Mouse (Mus musculus) hindbrain, embryonic 15.5 days (tissue): ENCODE results near the gene Arhgap30. TPM values are rescaled to one million over a fixed set of nuclear protein-coding genes. Genes with fewer than 3 reads are reported as not detected.

Experiments
- ATAC-seq: fragments of 200-750 bp; cut with Nextera tagmentation; 2 replicates; pipeline ENCODE4 v1.8.0; 2017; ENCODE audit warnings: low read depth, moderate number of reproducible peaks, moderate TSS enrichment; ENCODE audit not compliant: low FRiP score
- H3K27ac ChIP-seq: fragments of 300-500 bp; sonication (generic); replicated peaks from 2 replicates; pipeline ENCODE4 v1.5.1; 2015; ENCODE audit warnings: mild to moderate bottlenecking, inconsistent platforms
- H3K27me3 ChIP-seq: fragments of 300-500 bp; sonication (generic); 2 replicates; pipeline ENCODE4 v1.6.1; 2015; ENCODE audit warnings: control low read depth, inconsistent platforms
- H3K36me3 ChIP-seq: fragments of 300-500 bp; sonication (generic); 2 replicates; pipeline ENCODE4 v1.6.1; 2015; ENCODE audit warnings: control low read depth, inconsistent platforms
- H3K4me1 ChIP-seq: fragments of 300-500 bp; sonication (generic); replicated peaks from 2 replicates; pipeline ENCODE4 v1.6.1; 2015; ENCODE audit warnings: control low read depth, inconsistent platforms
- H3K4me2 ChIP-seq: fragments of 300-500 bp; sonication (generic); 2 replicates; pipeline ENCODE4 v1.6.1; 2015; ENCODE audit warnings: moderate library complexity, mild to moderate bottlenecking, inconsistent platforms
- H3K4me3 ChIP-seq: fragments of 300-500 bp; sonication (generic); 2 replicates; pipeline ENCODE4 v1.5.1; 2015; ENCODE audit warnings: mild to moderate bottlenecking, inconsistent platforms
- H3K9ac ChIP-seq: fragments of 300-500 bp; sonication (generic); 2 replicates; pipeline ENCODE4 v1.6.1; 2015; ENCODE audit warnings: inconsistent platforms
- H3K9me3 ChIP-seq: fragments of 300-500 bp; sonication (generic); 2 replicates; pipeline ENCODE4 v1.6.1; 2016; ENCODE audit warnings: control low read depth, inconsistent platforms
- WGBS: fragments of 180-500 bp; shearing (Covaris S2); methylation state at CpG from one replicate; pipeline ENCODE4 v1.1.7; 2015; 5-methylcytosine and 5-hydroxymethylcytosine counted together
- polyA plus RNA-seq: library from polyadenylated mRNA; unstranded; fragments of >200 nt; fragmentation: Nextera tagmentation; extraction: Ambion mirVana; gene quantifications from 2 replicates; pipeline ENCODE4 v1.2.1, GENCODE M21; 2015

The Arhgap30 gene
- polyA plus RNA-seq, 1 experiment from 2014 or later = 0.60 TPM

DNA sequence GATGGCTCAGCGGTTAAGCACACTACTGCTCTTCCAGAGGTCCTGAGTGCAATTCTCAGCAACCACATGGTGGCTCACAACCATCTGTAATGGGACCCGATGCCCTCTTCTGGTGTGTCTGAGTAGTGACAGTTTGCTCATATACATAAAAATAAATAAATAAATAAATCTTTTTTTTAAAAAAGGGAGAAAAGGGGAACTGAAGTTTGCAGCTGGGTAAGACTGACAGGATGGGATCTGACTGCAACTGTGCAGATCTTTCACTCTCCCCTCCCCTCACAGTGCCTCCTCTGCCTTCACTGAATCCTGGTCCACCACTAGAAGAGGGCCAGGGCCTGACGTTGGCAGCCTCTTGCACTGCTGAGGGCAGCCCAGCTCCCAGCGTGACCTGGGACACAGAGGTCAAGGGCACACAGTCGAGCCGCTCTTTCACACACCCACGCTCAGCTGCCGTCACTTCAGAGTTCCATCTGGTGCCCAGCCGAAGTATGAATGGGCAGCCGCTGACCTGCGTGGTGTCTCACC lies 6.6 kb upstream of the Arhgap30 start:
- Histone ChIP-seq H3K27me3 (0 out of 2 replicates have a peak, but pooled peaks cover 5% of the 10 kb centered on the region), H3K4me2 (no peak overlapping the region), H3K9me3 (no peaks in the 10 kb centered on the region), H3K4me1 (peaks cover 10% of the 10 kb centered on the region), H3K4me3 (no peak overlapping the region), H3K9ac (no peak overlapping the region), H3K27ac (no peak overlapping the region), H3K36me3 (no peaks in the 10 kb centered on the region)
- ATAC-seq = no peak
- WGBS = 78% methylated on average over 11 of the region's 11 CpGs

DNA sequence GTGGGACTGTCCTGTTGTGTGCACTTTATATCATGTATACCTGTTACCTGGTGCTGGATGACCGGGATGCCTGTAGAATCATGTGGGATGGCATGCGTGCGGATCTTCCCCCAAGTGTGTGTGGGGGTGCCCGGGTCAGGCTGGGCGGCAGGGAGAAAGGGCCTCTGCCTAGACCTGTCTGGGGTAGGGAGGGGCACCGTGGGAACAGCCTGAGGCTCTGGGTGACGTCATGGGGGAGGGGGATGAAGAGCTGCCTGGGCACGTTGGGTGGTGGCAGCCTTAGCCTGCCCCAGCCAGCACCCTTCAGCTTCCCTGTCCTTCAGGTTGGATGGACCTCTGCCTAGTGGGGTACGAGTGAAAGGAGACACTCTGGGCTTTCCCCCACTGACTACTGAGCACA lies 4.4 kb upstream of the Arhgap30 start:
- Histone ChIP-seq H3K4me2 (no peak overlapping the region), H3K9ac (no peak overlapping the region), H3K36me3 (no peaks in the 10 kb centered on the region), H3K9me3 (no peaks in the 10 kb centered on the region), H3K4me3 (no peak overlapping the region), H3K27ac (no peak overlapping the region), H3K27me3 (0 out of 2 replicates have a peak, but pooled peaks cover 3% of the 10 kb centered on the region), H3K4me1 (peaks cover 10% of the 10 kb centered on the region)
- 70% methylated on average over 9 of the region's 9 CpGs for WGBS
- ATAC-seq = no peak

DNA sequence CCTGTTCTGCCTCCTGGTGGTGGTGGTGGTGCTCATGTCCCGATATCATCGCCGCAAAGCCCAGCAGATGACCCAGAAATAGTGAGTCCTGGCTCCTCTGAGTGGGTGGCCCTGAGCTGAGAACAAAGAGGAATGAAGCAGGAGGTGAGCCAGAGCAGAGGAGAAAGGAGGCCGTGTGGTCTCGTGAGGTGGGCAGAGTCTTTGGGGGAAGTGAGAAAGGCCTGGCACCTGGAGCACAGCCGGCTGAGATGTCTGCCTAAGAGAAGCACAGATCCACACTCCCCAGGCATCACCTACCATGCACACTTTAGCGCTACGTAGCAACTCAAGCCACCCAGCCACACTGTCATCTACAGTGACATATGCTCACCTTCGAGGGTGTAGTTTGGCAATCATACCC lies 3.6 kb upstream of the Arhgap30 start:
- Histone ChIP-seq H3K4me2 (no peak overlapping the region), H3K9me3 (no peaks in the 10 kb centered on the region), H3K4me1 (peaks cover 5% of the 10 kb centered on the region), H3K9ac (no peak overlapping the region), H3K27me3 (0 out of 2 replicates have a peak, but pooled peaks cover 2% of the 10 kb centered on the region), H3K4me3 (no peak overlapping the region), H3K27ac (no peak overlapping the region), H3K36me3 (no peaks in the 10 kb centered on the region)
- 73% methylated on average over 9 of the region's 9 CpGs for WGBS
- ATAC-seq = no peak

DNA sequence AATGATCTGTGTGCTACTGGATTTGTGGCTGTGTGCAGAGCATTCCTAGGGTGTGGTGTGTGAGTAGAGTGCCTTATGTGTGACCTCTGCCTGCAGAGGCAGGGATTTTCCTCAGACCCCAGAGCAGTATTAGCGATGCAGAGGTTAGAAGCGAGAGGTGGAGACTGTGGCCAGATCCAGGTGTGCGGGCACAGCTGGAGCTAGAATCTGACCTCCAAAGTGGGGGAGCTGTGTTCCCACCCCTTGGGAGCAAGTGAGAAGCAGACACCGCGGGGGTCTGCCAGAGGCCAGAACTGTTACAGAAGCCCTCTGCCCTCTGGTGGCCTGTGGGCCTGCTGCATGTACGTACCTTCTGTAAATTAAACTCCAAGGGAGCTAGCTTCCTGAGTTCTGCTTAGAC lies 1.7 kb upstream of the Arhgap30 start:
- no peak for ATAC-seq
- 22% methylated on average over 6 of the region's 6 CpGs for WGBS
- no peak overlapping the region for H3K27ac ChIP-seq
- no peaks in the 10 kb centered on the region for H3K9me3 ChIP-seq
- no peaks in the 10 kb centered on the region for H3K27me3 ChIP-seq
- H3K4me1 ChIP-seq = no peaks in the 10 kb centered on the region
- no peak overlapping the region for H3K9ac ChIP-seq
- H3K4me2 ChIP-seq = no peak overlapping the region
- no peaks in the 10 kb centered on the region for H3K36me3 ChIP-seq
- H3K4me3 ChIP-seq = no peak overlapping the region

DNA sequence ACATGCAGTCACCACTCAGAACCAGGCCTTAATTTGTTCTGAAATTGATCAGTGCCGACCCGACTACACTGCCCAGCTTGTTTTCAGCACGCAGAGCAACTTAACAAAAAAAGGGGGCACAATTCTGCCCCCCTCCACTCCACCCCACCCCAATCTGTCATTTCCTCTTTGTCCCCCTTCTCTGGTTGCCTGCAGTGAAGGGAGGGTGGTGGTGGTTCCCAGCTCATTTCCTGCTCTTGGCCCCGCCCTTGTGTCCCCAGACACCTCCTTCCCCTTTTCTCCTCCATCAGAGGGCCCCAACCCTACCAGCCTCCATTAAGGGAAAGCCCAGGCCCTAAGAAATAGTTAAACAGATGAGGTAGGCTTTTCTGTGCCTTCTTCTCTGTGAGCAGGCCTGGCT lies 1.3 kb downstream of the Arhgap30 start:
- Histone ChIP-seq H3K4me3 (no peak overlapping the region), H3K4me2 (no peak overlapping the region), H3K9me3 (no peaks in the 10 kb centered on the region), H3K4me1 (no peaks in the 10 kb centered on the region), H3K27me3 (no peaks in the 10 kb centered on the region), H3K27ac (no peak overlapping the region), H3K36me3 (no peaks in the 10 kb centered on the region), H3K9ac (no peak overlapping the region)
- WGBS = 80% methylated on average over 4 of the region's 4 CpGs
- ATAC-seq = no peak

DNA sequence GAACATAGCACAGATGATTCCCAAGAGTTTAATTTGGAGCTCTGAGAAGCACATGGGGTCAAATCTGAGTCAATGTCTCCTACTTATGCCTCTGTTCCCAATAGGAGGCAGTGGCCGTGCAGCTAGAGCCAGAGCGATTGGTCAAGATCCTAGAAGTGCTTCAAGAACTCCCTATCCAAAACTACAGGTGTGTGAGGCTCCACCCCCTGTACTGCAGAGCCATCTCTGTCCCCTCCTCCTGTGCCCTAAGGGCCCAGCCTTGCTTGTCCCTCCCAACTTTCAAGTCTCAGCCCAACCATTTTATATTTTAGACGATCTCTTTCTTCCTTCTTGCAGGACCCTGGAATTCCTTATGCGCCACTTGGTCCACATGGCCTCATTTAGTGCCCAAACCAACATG lies 13.1 kb downstream of the Arhgap30 start:
- H3K36me3 ChIP-seq = no peaks in the 10 kb centered on the region
- H3K4me2 ChIP-seq = no peak overlapping the region
- no peak for ATAC-seq
- no peaks in the 10 kb centered on the region for H3K4me1 ChIP-seq
- 82% methylated on average over 4 of the region's 4 CpGs for WGBS
- no peaks in the 10 kb centered on the region for H3K9me3 ChIP-seq
- no peaks in the 10 kb centered on the region for H3K27me3 ChIP-seq
- H3K9ac ChIP-seq = no peak overlapping the region
- no peak overlapping the region for H3K4me3 ChIP-seq
- no peak overlapping the region for H3K27ac ChIP-seq

DNA sequence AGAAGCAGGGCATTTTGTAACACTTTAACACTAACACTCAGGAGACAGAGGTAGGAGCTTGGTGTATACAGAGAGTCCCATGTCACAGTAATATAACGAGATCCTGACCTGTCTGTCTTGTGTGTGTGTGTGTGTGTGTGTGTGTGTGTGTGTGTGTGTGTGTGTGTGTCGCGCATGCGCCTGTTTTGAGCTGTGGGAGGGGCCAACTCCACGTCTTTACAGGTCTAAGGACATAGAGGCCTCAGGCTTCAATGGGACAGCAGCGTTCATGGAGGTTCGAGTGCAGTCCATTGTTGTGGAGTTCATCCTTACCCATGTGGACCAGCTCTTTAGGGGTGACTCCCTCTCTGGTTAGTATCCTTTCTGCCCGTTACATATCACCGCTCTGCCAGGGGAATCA lies 14.2 kb downstream of the Arhgap30 start:
- 85% methylated on average over 9 of the region's 9 CpGs for WGBS
- H3K9ac ChIP-seq = no peak overlapping the region

DNA sequence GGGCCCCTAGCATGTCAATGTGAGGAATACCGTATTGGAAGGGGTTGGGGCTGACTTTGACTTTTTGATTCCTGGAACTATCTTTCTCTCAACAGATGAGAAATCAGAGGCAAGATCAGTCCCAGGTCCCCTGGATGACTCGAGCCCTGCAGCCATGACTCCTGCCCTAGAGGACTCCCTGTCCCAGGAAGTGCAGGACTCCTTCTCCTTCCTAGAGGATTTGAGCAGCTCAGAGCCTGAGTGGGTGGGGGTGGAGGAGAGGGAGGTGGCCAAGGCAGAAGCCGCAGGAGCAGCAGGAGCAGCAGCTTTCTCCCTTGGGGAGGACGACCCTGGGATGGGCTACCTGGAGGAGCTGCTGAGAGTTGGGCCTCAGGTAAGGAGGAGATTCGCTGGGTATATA lies 18.5 kb downstream of the Arhgap30 start:
- Histone ChIP-seq H3K9ac (no peak overlapping the region), H3K4me1 (no peaks in the 10 kb centered on the region; the same call in 1 of the 2 replicates), H3K4me2 (no peak overlapping the region), H3K27ac (no peak overlapping the region), H3K27me3 (0 out of 2 replicates have a peak, but pooled peaks cover 13% of the 10 kb centered on the region), H3K9me3 (no peaks in the 10 kb centered on the region), H3K36me3 (no peaks in the 10 kb centered on the region), H3K4me3 (no peak overlapping the region)
- ATAC-seq = no peak
- 83% methylated on average over 5 of the region's 5 CpGs for WGBS

More for the DNA sequence above, 14.2 kb downstream of the Arhgap30 start:
- Histone ChIP-seq H3K4me1 (no peaks in the 10 kb centered on the region), H3K27me3 (0 out of 2 replicates have a peak, but pooled peaks cover 8% of the 10 kb centered on the region), H3K36me3 (no peaks in the 10 kb centered on the region), H3K4me3 (no peak overlapping the region), H3K9me3 (no peaks in the 10 kb centered on the region), H3K4me2 (no peak overlapping the region), H3K27ac (no peak overlapping the region)
- no peak for ATAC-seq

DNA sequence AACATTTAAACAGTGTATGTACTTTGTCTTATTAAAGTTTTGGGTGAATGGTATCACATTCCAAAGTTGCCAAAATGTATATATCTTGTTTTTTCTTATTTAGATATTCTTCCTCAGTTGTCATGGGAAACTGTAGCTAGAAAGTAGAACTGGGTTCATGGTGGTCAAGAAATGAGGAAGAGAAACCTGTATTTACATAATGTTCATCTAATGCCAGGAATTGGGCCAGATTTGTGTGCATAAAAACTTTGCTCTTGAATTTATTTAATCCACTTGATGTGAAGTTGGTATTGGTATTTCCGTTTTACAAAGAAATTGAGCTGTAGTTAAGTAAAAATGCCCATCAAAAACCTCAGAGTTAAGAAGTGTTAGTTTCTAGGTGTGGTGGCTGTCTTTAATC lies 21.5 kb downstream of the Arhgap30 start:
- H3K36me3 ChIP-seq = peaks cover under 1% of the 10 kb centered on the region; the same call in 1 of the 2 replicates
- H3K4me2 ChIP-seq = no peak overlapping the region
- 82% methylated on average over 1 of the region's 1 CpGs for WGBS
- 0 out of 2 replicates have a peak, but pooled peaks cover 13% of the 10 kb centered on the region for H3K27me3 ChIP-seq
- H3K4me3 ChIP-seq = no peak overlapping the region
- no peaks in the 10 kb centered on the region for H3K9me3 ChIP-seq
- H3K4me1 ChIP-seq = peaks cover 23% of the 10 kb centered on the region
- H3K9ac ChIP-seq = no peak overlapping the region
- ATAC-seq = no peak
- H3K27ac ChIP-seq = no peak overlapping the region

DNA sequence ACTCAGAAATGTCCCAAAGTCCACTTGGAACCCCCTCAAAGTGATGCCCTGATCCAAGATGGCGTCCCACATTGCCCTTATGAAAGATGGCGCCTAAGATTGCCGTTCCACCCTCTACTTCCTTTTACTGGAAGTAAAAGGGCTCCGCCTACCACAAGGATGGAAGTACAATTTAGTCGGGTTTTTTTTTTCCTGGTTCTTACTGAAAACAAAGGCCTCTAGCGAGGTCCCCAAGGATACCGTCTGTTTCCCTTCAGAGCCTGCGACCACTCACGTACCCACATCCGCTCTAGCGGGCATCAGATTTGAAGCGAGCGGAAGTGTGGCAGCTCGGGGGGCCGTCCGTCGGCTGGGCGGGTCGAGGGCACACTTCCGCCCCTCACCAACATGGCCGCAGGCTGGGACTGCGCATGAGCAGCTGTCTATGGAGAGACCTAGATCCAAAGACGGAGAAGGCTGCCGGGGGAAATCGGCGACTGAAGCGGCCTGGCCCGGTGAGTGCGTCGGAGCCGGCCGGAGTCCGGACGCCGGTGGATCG lies 22.3 kb downstream of the Arhgap30 start, which contains the start of gene Usf1:
Gene Usf1, plus strand, starts transcription at position 367 of the 538 bp plus-strand sequence.
- H3K27me3 ChIP-seq = 0 out of 2 replicates have a peak, but pooled peaks cover 13% of the 10 kb centered on the region
- H3K4me3 ChIP-seq = peak within 1 kb of the TSS; percentile 78
- WGBS = under 1% methylated on average over 36 of the region's 36 CpGs
- peaks cover 23% of the 10 kb centered on the region for H3K4me1 ChIP-seq
- H3K4me2 ChIP-seq = peak within 1 kb of the TSS; percentile 63
- H3K27ac ChIP-seq = peak within 1 kb of the TSS; percentile 97
- peak within 1 kb of the TSS; percentile 86 for H3K9ac ChIP-seq
- H3K9me3 ChIP-seq = no peaks in the 10 kb centered on the region
- peak; percentile 98 for ATAC-seq
- peaks cover 8% of the 10 kb centered on the region for H3K36me3 ChIP-seq

DNA sequence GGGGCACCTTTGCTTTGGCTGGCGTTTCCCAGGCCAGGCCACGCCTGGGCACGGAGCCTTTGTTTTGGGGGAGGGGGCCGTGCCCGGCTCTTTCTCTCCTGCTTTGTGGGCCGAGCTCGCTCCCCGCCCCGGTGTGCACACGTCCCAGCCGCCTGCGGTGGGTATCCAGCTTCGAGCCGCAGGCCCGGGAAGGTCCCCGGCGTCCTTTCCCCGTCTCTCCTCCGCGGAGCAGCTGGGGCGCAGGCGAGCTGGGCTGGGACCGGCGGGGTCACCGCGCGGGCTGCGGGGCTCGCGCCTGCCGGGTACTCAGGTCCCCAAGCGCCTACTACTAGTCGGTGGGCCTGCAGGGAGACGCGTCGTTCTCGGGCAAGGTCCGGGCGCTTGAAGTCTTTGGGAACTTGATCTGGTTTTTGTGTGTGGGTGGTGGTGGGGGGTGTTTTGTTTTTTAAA lies 22.8 kb downstream of the Arhgap30 start:
- H3K27me3 ChIP-seq = 0 out of 2 replicates have a peak, but pooled peaks cover 13% of the 10 kb centered on the region
- WGBS = under 1% methylated on average over 39 of the region's 39 CpGs
- ATAC-seq = peak; percentile 87

DNA sequence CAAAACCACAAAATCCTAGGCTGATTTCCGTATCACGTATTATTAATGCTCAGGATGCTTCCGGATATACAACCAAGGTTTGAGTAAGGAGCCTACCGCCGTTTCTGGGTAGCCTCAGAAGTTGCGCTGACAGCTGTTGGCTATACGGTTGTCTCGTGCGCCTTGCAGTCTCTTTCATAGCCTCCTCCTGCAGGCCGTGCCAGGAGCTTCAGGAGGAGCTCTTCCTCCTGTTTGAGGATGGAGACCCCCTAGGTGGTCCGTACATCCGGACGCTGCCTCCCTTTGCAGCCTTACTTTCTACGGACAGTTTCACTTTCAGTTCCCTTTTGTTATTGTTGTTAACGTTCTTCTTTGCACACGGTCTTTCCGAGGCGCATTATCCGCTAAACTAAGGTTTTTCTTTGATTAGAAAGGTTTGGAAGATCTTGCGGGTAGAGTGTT lies 23.3 kb downstream of the Arhgap30 start:
- Histone ChIP-seq H3K27me3 (0 out of 2 replicates have a peak, but pooled peaks cover 13% of the 10 kb centered on the region), H3K27ac (peak overlapping the region; percentile 97), H3K4me3 (peak overlapping the region; percentile 78), H3K4me2 (peak overlapping the region; percentile 63), H3K9ac (peak overlapping the region; percentile 86), H3K36me3 (peaks cover 18% of the 10 kb centered on the region), H3K9me3 (no peaks in the 10 kb centered on the region), H3K4me1 (peaks cover 23% of the 10 kb centered on the region)
- WGBS = under 1% methylated on average over 20 of the region's 20 CpGs
- peak; percentile 6; the same call in 1 of the 2 replicates for ATAC-seq

More for the DNA sequence above, 22.8 kb downstream of the Arhgap30 start:
- Histone ChIP-seq H3K4me2 (peak overlapping the region; percentile 63), H3K27ac (peak overlapping the region; percentile 97), H3K4me1 (peaks cover 23% of the 10 kb centered on the region), H3K9me3 (no peaks in the 10 kb centered on the region), H3K9ac (peak overlapping the region; percentile 86), H3K36me3 (peaks cover 13% of the 10 kb centered on the region), H3K4me3 (peak overlapping the region; percentile 78)
